7 mouse cellular contexts compared by ENCODE assay signal in the genomic region with DNA sequence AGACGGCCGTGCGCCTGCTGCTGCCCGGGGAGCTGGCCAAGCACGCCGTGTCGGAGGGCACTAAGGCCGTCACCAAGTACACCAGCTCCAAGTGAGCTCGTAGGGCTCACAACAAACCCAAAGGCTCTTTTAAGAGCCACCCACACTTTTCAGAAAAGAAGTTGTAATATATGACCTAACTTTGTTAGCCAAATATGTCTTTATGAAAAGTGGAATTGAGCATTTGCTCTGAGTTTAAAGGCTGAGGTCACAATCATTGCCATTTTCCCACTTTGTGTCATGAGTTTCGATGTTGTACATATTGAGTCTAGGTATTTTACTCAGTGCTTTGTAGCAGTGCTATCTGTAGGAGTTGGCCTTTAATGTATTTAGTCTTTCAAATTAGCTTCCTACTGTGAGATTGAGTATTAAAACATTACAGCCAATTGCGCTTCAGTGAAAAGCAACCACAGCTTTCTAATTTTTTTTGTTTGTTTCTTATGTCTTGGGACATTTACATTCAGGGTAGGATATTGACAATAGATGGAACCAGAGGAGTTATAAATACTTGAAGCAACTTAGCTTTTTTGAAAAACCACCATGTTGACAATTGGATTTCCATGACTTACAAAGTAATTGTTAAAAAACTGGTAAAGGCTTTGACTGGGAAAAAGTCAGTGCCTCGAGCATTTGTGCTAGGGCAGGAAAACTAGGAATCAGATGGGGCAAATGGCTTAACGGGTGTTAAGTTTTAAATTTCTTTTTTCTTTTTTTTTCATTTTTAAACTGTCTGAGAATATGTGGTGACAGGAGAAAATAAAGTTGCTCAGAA. TPM values are rescaled to one million over a fixed set of nuclear protein-coding genes. Genes with fewer than 3 reads are reported as not detected.
DNase-seq lines count a peak whose midpoint lies in the region; ATAC-seq and TF ChIP-seq lines count a peak whose summit lies in the region.

No protein-coding gene starts in this region.

- WGBS in stomach, embryonic 14.5 days = 3% methylated on average over 10 of the region's 13 CpGs

- no peak for TF ChIP-seq RAD21 in CH12.LX (IDR thresholded peaks at IDR 0.05; ENCODE audit: low read depth, low read length)

- peak overlapping the region; percentile 99 for H3K27ac ChIP-seq in CH12.LX (ENCODE audit: insufficient read depth, low read depth)
- peak overlapping the region; percentile 99 for H3K27ac ChIP-seq in stomach, embryonic 14.5 days (ENCODE audit: low read length)

- no peaks in the 10 kb centered on the region for H3K79me2 ChIP-seq in CH12.LX (replicated peaks; ENCODE audit: control insufficient read depth, extremely low read depth, insufficient read depth, poor library complexity, severe bottlenecking)

- H3K9me3 ChIP-seq in CH12.LX (replicated peaks; ENCODE audit: low read length) = no peaks in the 10 kb centered on the region
- no peaks in the 10 kb centered on the region for H3K9me3 ChIP-seq in erythroblast, embryonic 14.5 days (ENCODE audit: control insufficient read depth, low read length)
- no peaks in the 10 kb centered on the region for H3K9me3 ChIP-seq in stomach, embryonic 14.5 days (ENCODE audit: control insufficient read depth, low read depth, low read length)

- dilution Hi-C loops in CH12.LX (cut with MboI; ENCODE audit: extremely low pct_ligation_motif_present, extremely low pct_unique_long_range_greater_than_20kb, low sequenced_read_pairs) = loop anchor here (10.0 kb wide), 1 partner anchor 52 kb away; a partner anchor contains a TSS

- in situ Hi-C loops in CH12.LX (cut with MboI; ENCODE audit: low pct_ligation_motif_present, low pct_unique_long_range_greater_than_20kb, low sequenced_read_pairs) = no loop called here

- peaks cover 3 to 37% of the 10 kb centered on the region in 2 experiments; a peak in 3 of 4 replicates for H3K4me1 ChIP-seq in CH12.LX (ENCODE audit: control insufficient read depth in 1 of 2, insufficient read depth in 2 of 2)
- H3K4me1 ChIP-seq in erythroblast, embryonic 14.5 days (ENCODE audit: control insufficient read depth) = peaks cover 62% of the 10 kb centered on the region
- peaks cover 10% of the 10 kb centered on the region for H3K4me1 ChIP-seq in stomach, embryonic 14.5 days (ENCODE audit: control insufficient read depth, insufficient read depth, low read length)

- no peak for TF ChIP-seq CTCF in CH12.LX (conservative IDR thresholded peaks at IDR 0.05 in 1 of 2, IDR thresholded peaks at IDR 0.05 in 1 of 2; ENCODE audit: low read depth in 2 of 2, low read length in 2 of 2)

- no peak for TF ChIP-seq EP300 in CH12.LX (IDR thresholded peaks at IDR 0.05; ENCODE audit: low read length)

- H3K27me3 ChIP-seq in CH12.LX (replicated peaks) = no peaks in the 10 kb centered on the region
- no peaks in the 10 kb centered on the region for H3K27me3 ChIP-seq in erythroblast, embryonic 14.5 days (ENCODE audit: control insufficient read depth)
- H3K27me3 ChIP-seq in stomach, embryonic 14.5 days (ENCODE audit: control insufficient read depth, insufficient read depth, low read length) = no peaks in the 10 kb centered on the region

- no peak for ATAC-seq in stomach, embryonic 14.5 days (ENCODE audit: insufficient number of reproducible peaks, insufficient read depth, low FRiP score, low read depth)

- peak overlapping the region; percentile 90 for H3K9ac ChIP-seq in CH12.LX (ENCODE audit: insufficient read depth, low read depth)
- peak overlapping the region; percentile 45 for H3K9ac ChIP-seq in stomach, embryonic 14.5 days (replicated peaks; ENCODE audit: low read depth, low read length)

- peak overlapping the region in 1 of 3 experiments; percentile 48 for H3K4me3 ChIP-seq in CH12.LX (replicated peaks in 1 of 3; ENCODE audit: low read depth in 2 of 3, low read length in 2 of 3, poor library complexity in 1 of 3)
- H3K4me3 ChIP-seq in erythroblast, embryonic 14.5 days (replicated peaks) = peak overlapping the region; percentile 63
- H3K4me3 ChIP-seq in stomach, embryonic 14.5 days (ENCODE audit: low read depth, low read length) = peak overlapping the region; percentile 35

- TF ChIP-seq POLR2A in CH12.LX (IDR thresholded peaks at IDR 0.05; ENCODE audit: low read depth, low read length) = peak; percentile 91

- DNase-seq in 416B (ENCODE audit: low read depth) = peak; percentile 89
- no peak for DNase-seq in CH12.LX (ENCODE audit: extremely low read depth)
- DNase-seq in liver = peak; percentile 61
- no peak for DNase-seq in ovary, postnatal 10 days (ENCODE audit: low spot score)
- DNase-seq in urinary bladder, adult 2 months (ENCODE audit: low spot score) = no peak

- H3K4me2 ChIP-seq in CH12.LX (ENCODE audit: insufficient read depth, low read depth, poor library complexity, severe bottlenecking) = peak overlapping the region; percentile 93; the same call in 1 of the 2 replicates
- H3K4me2 ChIP-seq in stomach, embryonic 14.5 days (replicated peaks; ENCODE audit: low read depth, low read length) = peak overlapping the region; percentile 57

- H3K36me3 ChIP-seq in CH12.LX (replicated peaks in 1 of 2; ENCODE audit: control insufficient read depth in 1 of 2, insufficient read depth in 1 of 2, low read length in 1 of 2) = no peaks in the 10 kb centered on the region
- peaks cover 9% of the 10 kb centered on the region for H3K36me3 ChIP-seq in erythroblast, embryonic 14.5 days (ENCODE audit: control insufficient read depth)
- H3K36me3 ChIP-seq in stomach, embryonic 14.5 days (ENCODE audit: control insufficient read depth, insufficient read depth, low read length) = no peaks in the 10 kb centered on the region

TF ChIP-seq in CH12.LX, 34 proteins besides CTCF, POLR2A, EP300 and RAD21 (continues in another document):
- TF ChIP-seq ELF1 (IDR thresholded peaks at IDR 0.05; ENCODE audit: low read depth, low read length) (no peak), POLR2AphosphoS2 (IDR thresholded peaks at IDR 0.05; ENCODE audit: low read depth, low read length) (peak; percentile 100), PAX5 (IDR thresholded peaks at IDR 0.05; ENCODE audit: low read length) (no peak), HCFC1 (IDR thresholded peaks at IDR 0.05; ENCODE audit: low read depth, low read length) (no peak; the same call in 1 of the 2 replicates), ZMIZ1 (IDR thresholded peaks at IDR 0.05; ENCODE audit: low read depth, low read length) (peak; percentile 99), NRF1 (IDR thresholded peaks at IDR 0.05; ENCODE audit: low read depth, low read length) (no peak), KAT2A (IDR thresholded peaks at IDR 0.05; ENCODE audit: insufficient replicate concordance, low read length) (no peak), ZKSCAN1 (IDR thresholded peaks at IDR 0.05; ENCODE audit: borderline replicate concordance, low read depth, low read length) (no peak), MAX (IDR thresholded peaks at IDR 0.05; ENCODE audit: low read length) (no peak), MYC (IDR thresholded peaks at IDR 0.05; ENCODE audit: low read depth, low read length) (no peak), MXI1 (IDR thresholded peaks at IDR 0.05; ENCODE audit: low read depth, low read length) (no peak; the same call in 1 of the 2 replicates), BHLHE40 (IDR thresholded peaks at IDR 0.05; ENCODE audit: low read depth, low read length) (no peak), MEF2A (IDR thresholded peaks at IDR 0.05; ENCODE audit: borderline replicate concordance, low read depth, low read length) (no peak), MAFK (IDR thresholded peaks at IDR 0.05; ENCODE audit: insufficient replicate concordance, low read length) (no peak), ZNF384 (IDR thresholded peaks at IDR 0.05; ENCODE audit: low read depth, low read length) (0 out of 2 replicates have a peak, but pooled peaks have one; percentile 29), SIN3A (IDR thresholded peaks at IDR 0.05; ENCODE audit: low read length) (peak; percentile 47; the same call in 1 of the 2 replicates), JUND (conservative IDR thresholded peaks at IDR 0.05; ENCODE audit: low read depth, low read length) (no peak), USF1 (IDR thresholded peaks at IDR 0.05; ENCODE audit: low read depth, low read length) (no peak)

RNA-seq across cellular contexts. Expression of a gene that starts 0.8 kb away (rescaled TPM):
- total RNA-seq in CH12.LX (2012; rRNA removed) = 2,544 and 2,852 TPM in 2 replicates
- total RNA-seq in CH12.LX (2014; rRNA removed) = 34.5 and 54.6 TPM in 2 replicates
- polyA plus RNA-seq in CH12.LX (2012; ENCODE audit: insufficient read length, low read depth) = 0.53 and 1.3 TPM in 2 replicates
- polyA plus RNA-seq in erythroblast, embryonic 14.5 days (2012) = 5.4 and 12.1 TPM in 2 replicates
- 2.0 and 2.1 TPM in 2 replicates for polyA plus RNA-seq in stomach, embryonic 14.5 days (2014; fragmentation: Nextera tagmentation; extraction: Ambion mirVana)
- 0.43 and 0.49 TPM in 2 replicates for polyA plus RNA-seq in urinary bladder, adult 2 months (2012; rRNA removed)

RNA-seq across cellular contexts. Expression of a gene that starts 1.9 kb away (rescaled TPM):
- total RNA-seq in CH12.LX (2012; rRNA removed) (1,821 and 1,847 TPM in 2 replicates), CH12.LX (2014; rRNA removed) (57.5 and 73.1 TPM in 2 replicates)
- polyA plus RNA-seq in CH12.LX (2012; ENCODE audit: insufficient read length, low read depth) = 5.5 and 7.3 TPM in 2 replicates
- 3.8 and 7.0 TPM in 2 replicates for polyA plus RNA-seq in erythroblast, embryonic 14.5 days (2012)
- polyA plus RNA-seq in stomach, embryonic 14.5 days (2014; fragmentation: Nextera tagmentation; extraction: Ambion mirVana) = 6.1 and 8.4 TPM in 2 replicates
- polyA plus RNA-seq in urinary bladder, adult 2 months (2012; rRNA removed) = 0.48 and 0.84 TPM in 2 replicates

RNA-seq across cellular contexts. Expression of a gene that starts 3.6 kb away (rescaled TPM):
- total RNA-seq in CH12.LX (2012; rRNA removed) (1,936 and 2,243 TPM in 2 replicates), CH12.LX (2014; rRNA removed) (24.9 and 32.6 TPM in 2 replicates)
- 2.9 TPM in 2 replicates for polyA plus RNA-seq in CH12.LX (2012; ENCODE audit: insufficient read length, low read depth)
- polyA plus RNA-seq in erythroblast, embryonic 14.5 days (2012) = 9.1 and 22.3 TPM in 2 replicates
- polyA plus RNA-seq in stomach, embryonic 14.5 days (2014; fragmentation: Nextera tagmentation; extraction: Ambion mirVana) = 38.8 and 50.2 TPM in 2 replicates
- polyA plus RNA-seq in urinary bladder, adult 2 months (2012; rRNA removed) = 0.60 TPM in 1 of 2 replicates, not detected in the other

RNA-seq across cellular contexts. Expression of a gene that starts 4.8 kb away (rescaled TPM):
- 1,913 and 2,096 TPM in 2 replicates for total RNA-seq in CH12.LX (2012; rRNA removed)
- total RNA-seq in CH12.LX (2014; rRNA removed) = 28.9 and 44.0 TPM in 2 replicates
- polyA plus RNA-seq in CH12.LX (2012; ENCODE audit: insufficient read length, low read depth) = 5.4 and 5.5 TPM in 2 replicates
- polyA plus RNA-seq in erythroblast, embryonic 14.5 days (2012) = 6.2 and 23.6 TPM in 2 replicates
- 11.1 and 11.8 TPM in 2 replicates for polyA plus RNA-seq in stomach, embryonic 14.5 days (2014; fragmentation: Nextera tagmentation; extraction: Ambion mirVana)
- polyA plus RNA-seq in urinary bladder, adult 2 months (2012; rRNA removed) = 0.48 and 0.52 TPM in 2 replicates

RNA-seq across cellular contexts. Expression of a gene that starts 8.7 kb away (rescaled TPM):
- 568 and 597 TPM in 2 replicates for total RNA-seq in CH12.LX (2012; rRNA removed)
- total RNA-seq in CH12.LX (2014; rRNA removed) = 22.8 and 26.1 TPM in 2 replicates
- polyA plus RNA-seq in CH12.LX (2012; ENCODE audit: insufficient read length, low read depth) = 12.5 and 13.2 TPM in 2 replicates
- polyA plus RNA-seq in erythroblast, embryonic 14.5 days (2012) = 54.6 and 94.3 TPM in 2 replicates
- 38.5 and 39.4 TPM in 2 replicates for polyA plus RNA-seq in stomach, embryonic 14.5 days (2014; fragmentation: Nextera tagmentation; extraction: Ambion mirVana)
- 125 and 170 TPM in 2 replicates for polyA plus RNA-seq in urinary bladder, adult 2 months (2012; rRNA removed)

Comparison
In these comparisons a context has a peak if more than half of its experiments do, and no peak if none do; other contexts are left out.
1. DNase-seq: peak in 416B (single experiment) and liver (single experiment); none in CH12.LX (single experiment), ovary, postnatal 10 days (single experiment) and urinary bladder, adult 2 months (single experiment).